Mouse (Mus musculus) neural tube, embryonic 15.5 days (tissue): ENCODE measurements around the gene Gcn1l1. TPM values are rescaled to one million over a fixed set of nuclear protein-coding genes. Genes with fewer than 3 reads are reported as not detected.

ENCODE experiments used
- ATAC-seq: fragments of 200-750 bp; cut with Nextera tagmentation; 2 replicates; pipeline ENCODE4 v1.8.0; 2017; ENCODE audit warnings: mild to moderate bottlenecking, moderate TSS enrichment, moderate library complexity; ENCODE audit not compliant: low FRiP score
- H3K27ac ChIP-seq: fragments of 300-500 bp; sonication (generic); replicated peaks from 2 replicates; pipeline ENCODE4 v1.5.1; 2015; ENCODE audit warnings: mild to moderate bottlenecking, inconsistent platforms
- H3K27me3 ChIP-seq: fragments of 300-500 bp; sonication (generic); replicated peaks from 2 replicates; pipeline ENCODE4 v1.6.1; 2015; ENCODE audit warnings: inconsistent platforms
- H3K36me3 ChIP-seq: fragments of 300-500 bp; sonication (generic); 2 replicates; pipeline ENCODE4 v1.6.1; 2015; ENCODE audit warnings: inconsistent platforms
- H3K4me1 ChIP-seq: fragments of 300-500 bp; sonication (generic); 2 replicates; pipeline ENCODE4 v1.6.1; 2015; ENCODE audit warnings: inconsistent platforms
- H3K4me2 ChIP-seq: fragments of 300-500 bp; sonication (generic); 2 replicates; pipeline ENCODE4 v1.6.1; 2015; ENCODE audit warnings: inconsistent platforms, mild to moderate bottlenecking, moderate library complexity
- H3K4me3 ChIP-seq: fragments of 300-500 bp; sonication (generic); replicated peaks from 2 replicates; pipeline ENCODE4 v1.5.1; 2015; ENCODE audit warnings: mild to moderate bottlenecking, inconsistent platforms
- H3K9ac ChIP-seq: fragments of 300-500 bp; sonication (generic); replicated peaks from 2 replicates; pipeline ENCODE4 v1.6.1; 2015; ENCODE audit warnings: mild to moderate bottlenecking, inconsistent platforms
- H3K9me3 ChIP-seq: fragments of 300-500 bp; sonication (generic); replicated peaks from 2 replicates; pipeline ENCODE4 v1.6.1; 2016; ENCODE audit warnings: inconsistent platforms
- WGBS: fragments of 180-500 bp; shearing (Covaris S2); methylation state at CpG from one replicate; pipeline ENCODE4 v1.1.7; 2015; ENCODE audit warnings: mixed read lengths; 5-methylcytosine and 5-hydroxymethylcytosine counted together
- polyA plus RNA-seq: library from polyadenylated mRNA; unstranded; fragments of >200 nt; fragmentation: Nextera tagmentation; extraction: Ambion mirVana; gene quantifications from 2 replicates; pipeline ENCODE4 v1.2.1, GENCODE M21; 2015

Gcn1l1 gene
- polyA plus RNA-seq, 1 experiment from 2014 or later = 35.7 TPM

- H3K9ac ChIP-seq = peak overlapping the region; percentile 20; the same call in 1 of the 2 replicates
Observed at GRCm38 (mm10) chr5:115538017-115538692, 26.9 kb upstream of the Gcn1l1 start.

GRCm38 (mm10) chr5:115538693-115539043, 26.4 kb upstream of the Gcn1l1 start:
- Histone ChIP-seq H3K4me3 (no peak overlapping the region), H3K9me3 (no peaks in the 10 kb centered on the region), H3K27me3 (no peaks in the 10 kb centered on the region), H3K9ac (peak overlapping the region; percentile 20; the same call in 1 of the 2 replicates), H3K4me1 (peaks cover 54% of the 10 kb centered on the region), H3K4me2 (peak overlapping the region; percentile 31; the same call in 1 of the 2 replicates), H3K36me3 (no peaks in the 10 kb centered on the region), H3K27ac (peak overlapping the region; percentile 48)
- 0% methylated on average over 12 of the region's 12 CpGs for WGBS
- peak; percentile 80; the same call in 1 of the 2 replicates for ATAC-seq

More at GRCm38 (mm10) chr5:115538017-115538692, 26.9 kb upstream of the Gcn1l1 start:
- H3K36me3 ChIP-seq = no peaks in the 10 kb centered on the region
- H3K27me3 ChIP-seq = no peaks in the 10 kb centered on the region
- H3K27ac ChIP-seq = peak overlapping the region; percentile 48
- 0 out of 2 replicates have a peak, but pooled peaks have one; percentile 9 for ATAC-seq
- 67% methylated on average over 13 of the region's 13 CpGs for WGBS
- no peak overlapping the region for H3K4me3 ChIP-seq
- H3K4me2 ChIP-seq = peak overlapping the region; percentile 31; the same call in 1 of the 2 replicates
- H3K4me1 ChIP-seq = peaks cover 54% of the 10 kb centered on the region
- H3K9me3 ChIP-seq = no peaks in the 10 kb centered on the region

GRCm38 (mm10) chr5:115542635-115543384, 22.2 kb upstream of the Gcn1l1 start:
- H3K4me1 ChIP-seq = peaks cover 40% of the 10 kb centered on the region
- H3K4me2 ChIP-seq = peak overlapping the region; percentile 19; the same call in 1 of the 2 replicates
- H3K27ac ChIP-seq = peak overlapping the region; percentile 39; the same call in 1 of the 2 replicates
- no peak overlapping the region for H3K9ac ChIP-seq
- ATAC-seq = no peak
- peaks cover 24% of the 10 kb centered on the region for H3K36me3 ChIP-seq
- no peaks in the 10 kb centered on the region for H3K27me3 ChIP-seq
- no peak overlapping the region for H3K4me3 ChIP-seq
- H3K9me3 ChIP-seq = no peaks in the 10 kb centered on the region
- 68% methylated on average over 19 of the region's 19 CpGs for WGBS

GRCm38 (mm10) chr5:115543509-115544253, 21.4 kb upstream of the Gcn1l1 start:
- peak overlapping the region; percentile 19 for H3K4me2 ChIP-seq
- 56% methylated on average over 17 of the region's 17 CpGs for WGBS
- H3K27ac ChIP-seq = peak overlapping the region; percentile 39; the same call in 1 of the 2 replicates
- no peaks in the 10 kb centered on the region for H3K27me3 ChIP-seq
- peaks cover 32% of the 10 kb centered on the region for H3K4me1 ChIP-seq
- H3K36me3 ChIP-seq = peaks cover 30% of the 10 kb centered on the region
- H3K9me3 ChIP-seq = no peaks in the 10 kb centered on the region
- no peak overlapping the region for H3K9ac ChIP-seq
- ATAC-seq = peak; percentile 70
- no peak overlapping the region for H3K4me3 ChIP-seq

GRCm38 (mm10) chr5:115544655-115545185, 20.3 kb upstream of the Gcn1l1 start:
- Histone ChIP-seq H3K4me1 (peaks cover 27% of the 10 kb centered on the region), H3K9ac (no peak overlapping the region), H3K4me2 (no peak overlapping the region), H3K27me3 (no peaks in the 10 kb centered on the region), H3K27ac (no peak overlapping the region), H3K36me3 (peaks cover 40% of the 10 kb centered on the region), H3K4me3 (no peak overlapping the region), H3K9me3 (no peaks in the 10 kb centered on the region)
- ATAC-seq = no peak
- WGBS = 51% methylated on average over 18 of the region's 18 CpGs

GRCm38 (mm10) chr5:115545636-115546035, 19.4 kb upstream of the Gcn1l1 start:
- Histone ChIP-seq H3K9me3 (no peaks in the 10 kb centered on the region), H3K4me3 (no peak overlapping the region), H3K4me2 (no peak overlapping the region), H3K27ac (no peak overlapping the region), H3K4me1 (peaks cover 27% of the 10 kb centered on the region), H3K36me3 (peaks cover 41% of the 10 kb centered on the region), H3K27me3 (no peaks in the 10 kb centered on the region), H3K9ac (no peak overlapping the region)
- ATAC-seq = no peak
- 83% methylated on average over 14 of the region's 14 CpGs for WGBS

- 89% methylated on average over 11 of the region's 11 CpGs for WGBS
- no peak overlapping the region for H3K9ac ChIP-seq
- peaks cover 43% of the 10 kb centered on the region for H3K36me3 ChIP-seq
- no peak overlapping the region for H3K27ac ChIP-seq
- no peak overlapping the region for H3K4me2 ChIP-seq
- H3K27me3 ChIP-seq = no peaks in the 10 kb centered on the region
- ATAC-seq = no peak
- no peaks in the 10 kb centered on the region for H3K9me3 ChIP-seq
- H3K4me3 ChIP-seq = no peak overlapping the region
- peaks cover 27% of the 10 kb centered on the region for H3K4me1 ChIP-seq
Observed at GRCm38 (mm10) chr5:115546536-115546935, 18.5 kb upstream of the Gcn1l1 start.

- 53% methylated on average over 6 of the region's 6 CpGs for WGBS
- Histone ChIP-seq H3K4me3 (no peak overlapping the region), H3K36me3 (peaks cover 48% of the 10 kb centered on the region), H3K4me1 (peaks cover 27% of the 10 kb centered on the region), H3K9ac (0 out of 2 replicates have a peak overlapping the region, but pooled peaks have one; percentile 5), H3K9me3 (no peaks in the 10 kb centered on the region), H3K27ac (no peak overlapping the region), H3K4me2 (no peak overlapping the region), H3K27me3 (no peaks in the 10 kb centered on the region)
- no peak for ATAC-seq
Observed at GRCm38 (mm10) chr5:115547014-115547413, 18.0 kb upstream of the Gcn1l1 start.

GRCm38 (mm10) chr5:115547421-115547820, 17.6 kb upstream of the Gcn1l1 start:
- Histone ChIP-seq H3K27ac (no peak overlapping the region), H3K4me1 (peaks cover 23% of the 10 kb centered on the region), H3K9me3 (no peaks in the 10 kb centered on the region), H3K4me3 (no peak overlapping the region), H3K4me2 (no peak overlapping the region), H3K36me3 (peaks cover 52% of the 10 kb centered on the region), H3K27me3 (no peaks in the 10 kb centered on the region), H3K9ac (no peak overlapping the region)
- no peak for ATAC-seq
- 88% methylated on average over 7 of the region's 7 CpGs for WGBS

GRCm38 (mm10) chr5:115548501-115549285, 16.4 kb upstream of the Gcn1l1 start:
- no peak for ATAC-seq
- Histone ChIP-seq H3K9me3 (no peaks in the 10 kb centered on the region), H3K9ac (no peak overlapping the region), H3K27ac (no peak overlapping the region), H3K4me1 (peaks cover 10% of the 10 kb centered on the region), H3K4me3 (no peak overlapping the region), H3K36me3 (peaks cover 64% of the 10 kb centered on the region), H3K27me3 (no peaks in the 10 kb centered on the region), H3K4me2 (no peak overlapping the region)
- 92% methylated on average over 18 of the region's 18 CpGs for WGBS
